Mouse (Mus musculus): ENCODE measurements around the gene Kat2a. TPM values are rescaled to one million over a fixed set of nuclear protein-coding genes. Genes with fewer than 3 reads are reported as not detected.

Kat2a gene
- polyA plus RNA-seq, 1 experiment from 2014 or later: 39.0 TPM

- H3K36me3 ChIP-seq (ENCODE audit: insufficient read depth, low read length): peaks cover 31% of the 10 kb centered on the region
- no peak for TF ChIP-seq CTCF (IDR thresholded peaks at IDR 0.05; ENCODE audit: low read depth)
- peaks cover 19% of the 10 kb centered on the region; the same call in 1 of the 2 replicates for H3K4me1 ChIP-seq (replicated peaks; ENCODE audit: insufficient read depth, low read length)
- H3K4me2 ChIP-seq (ENCODE audit: low read length): no peak overlapping the region
- no peak overlapping the region for H3K4me3 ChIP-seq (replicated peaks; ENCODE audit: low read depth, low read length)
- DNase-seq (ENCODE audit: low spot score) (no peak), ATAC-seq (replicated peaks; ENCODE audit: low FRiP score, low read depth) (no peak)
- no peaks in the 10 kb centered on the region for H3K9me3 ChIP-seq (replicated peaks; ENCODE audit: low read length)
- H3K27ac ChIP-seq: no peak overlapping the region
- WGBS: 87% methylated on average over 6 of the region's 6 CpGs
- H3K9ac ChIP-seq (ENCODE audit: low read depth, low read length): no peak overlapping the region
- H3K27me3 ChIP-seq (ENCODE audit: insufficient read depth, low read length): no peaks in the 10 kb centered on the region
Measured at GRCm38 (mm10) chr11:100714948-100715347, 2.7 kb upstream of the Kat2a start.

GRCm38 (mm10) chr11:100714534-100714915 is 2.3 kb upstream of the Kat2a start:
- Histone ChIP-seq H3K4me3 (replicated peaks; ENCODE audit: low read depth, low read length) (peak overlapping the region; percentile 11; the same call in 1 of the 2 replicates), H3K27me3 (ENCODE audit: insufficient read depth, low read length) (no peaks in the 10 kb centered on the region), H3K9ac (ENCODE audit: low read depth, low read length) (peak overlapping the region; percentile 50; the same call in 1 of the 2 replicates), H3K36me3 (ENCODE audit: insufficient read depth, low read length) (peaks cover 31% of the 10 kb centered on the region), H3K27ac (peak overlapping the region; percentile 70), H3K9me3 (replicated peaks; ENCODE audit: low read length) (no peaks in the 10 kb centered on the region), H3K4me1 (replicated peaks; ENCODE audit: insufficient read depth, low read length) (peaks cover 19% of the 10 kb centered on the region; the same call in 1 of the 2 replicates), H3K4me2 (ENCODE audit: low read length) (peak overlapping the region; percentile 58)
- DNase-seq (ENCODE audit: low spot score): peak; percentile 87
- peak; percentile 87 for TF ChIP-seq CTCF (IDR thresholded peaks at IDR 0.05; ENCODE audit: low read depth)
- ATAC-seq (replicated peaks; ENCODE audit: low FRiP score, low read depth): peak; percentile 19
- 49% methylated on average over 6 of the region's 6 CpGs for WGBS

- ATAC-seq (replicated peaks; ENCODE audit: low FRiP score, low read depth): peak; percentile 22; the same call in 1 of the 2 replicates
- H3K36me3 ChIP-seq (ENCODE audit: insufficient read depth, low read length): peaks cover 35% of the 10 kb centered on the region
Measured at GRCm38 (mm10) chr11:100713735-100714533, 1.7 kb upstream of the Kat2a start, which contains the start of gene Hspb9. Gene Hspb9 (plus strand): TSS chr11:100713850.

GRCm38 (mm10) chr11:100713174-100713573 is 909 bp upstream of the Kat2a start:
- DNase-seq (ENCODE audit: low spot score) (no peak), ATAC-seq (replicated peaks; ENCODE audit: low FRiP score, low read depth) (no peak)
- WGBS: 74% methylated on average over 4 of the region's 4 CpGs
- Histone ChIP-seq H3K9ac (ENCODE audit: low read depth, low read length) (0 out of 2 replicates have a peak overlapping the region, but pooled peaks have one; percentile 50), H3K4me2 (ENCODE audit: low read length) (peak overlapping the region; percentile 58), H3K9me3 (replicated peaks; ENCODE audit: low read length) (no peaks in the 10 kb centered on the region), H3K4me3 (replicated peaks; ENCODE audit: low read depth, low read length) (no peak overlapping the region; the same call in 1 of the 2 replicates), H3K36me3 (ENCODE audit: insufficient read depth, low read length) (peaks cover 36% of the 10 kb centered on the region), H3K4me1 (replicated peaks; ENCODE audit: insufficient read depth, low read length) (peaks cover 19% of the 10 kb centered on the region; the same call in 1 of the 2 replicates), H3K27ac (peak overlapping the region; percentile 70), H3K27me3 (ENCODE audit: insufficient read depth, low read length) (no peaks in the 10 kb centered on the region)
- TF ChIP-seq CTCF (IDR thresholded peaks at IDR 0.05; ENCODE audit: low read depth): no peak

More at GRCm38 (mm10) chr11:100713735-100714533, 1.7 kb upstream of the Kat2a start, which contains the start of gene Hspb9:
- Histone ChIP-seq H3K27ac (peak within 1 kb of the TSS; percentile 70), H3K4me1 (replicated peaks; ENCODE audit: insufficient read depth, low read length) (peaks cover 19% of the 10 kb centered on the region; the same call in 1 of the 2 replicates), H3K27me3 (ENCODE audit: insufficient read depth, low read length) (no peaks in the 10 kb centered on the region), H3K4me2 (ENCODE audit: low read length) (peak within 1 kb of the TSS; percentile 58), H3K9ac (ENCODE audit: low read depth, low read length) (peak within 1 kb of the TSS; percentile 50), H3K4me3 (replicated peaks; ENCODE audit: low read depth, low read length) (peak within 1 kb of the TSS; percentile 11), H3K9me3 (replicated peaks; ENCODE audit: low read length) (no peaks in the 10 kb centered on the region)
- peak; percentile 73 for DNase-seq (ENCODE audit: low spot score)
- TF ChIP-seq CTCF (IDR thresholded peaks at IDR 0.05; ENCODE audit: low read depth): 0 out of 2 replicates have a peak, but pooled peaks have one; percentile 8
- WGBS: 6% methylated on average over 38 of the region's 38 CpGs

- Histone ChIP-seq H3K4me2 (ENCODE audit: low read length) (no peak overlapping the region), H3K9ac (ENCODE audit: low read depth, low read length) (no peak overlapping the region)
Measured at GRCm38 (mm10) chr11:100710977-100711376, 1.3 kb downstream of the Kat2a start.

GRCm38 (mm10) chr11:100710528-100710927 is 1.7 kb downstream of the Kat2a start:
- ATAC-seq (replicated peaks; ENCODE audit: low FRiP score, low read depth) (no peak), DNase-seq (ENCODE audit: low spot score) (no peak)
- Histone ChIP-seq H3K4me3 (replicated peaks; ENCODE audit: low read depth, low read length) (no peak overlapping the region), H3K9me3 (replicated peaks; ENCODE audit: low read length) (no peaks in the 10 kb centered on the region), H3K27ac (no peak overlapping the region), H3K4me1 (replicated peaks; ENCODE audit: insufficient read depth, low read length) (peaks cover 19% of the 10 kb centered on the region; the same call in 1 of the 2 replicates), H3K4me2 (ENCODE audit: low read length) (no peak overlapping the region), H3K9ac (ENCODE audit: low read depth, low read length) (no peak overlapping the region), H3K27me3 (ENCODE audit: insufficient read depth, low read length) (no peaks in the 10 kb centered on the region), H3K36me3 (ENCODE audit: insufficient read depth, low read length) (peaks cover 45% of the 10 kb centered on the region)
- whole genome bisulfite sequencing: 80% methylated on average over 15 of the region's 15 CpGs
- TF ChIP-seq CTCF (IDR thresholded peaks at IDR 0.05; ENCODE audit: low read depth): no peak

More at GRCm38 (mm10) chr11:100710977-100711376, 1.3 kb downstream of the Kat2a start:
- peaks cover 19% of the 10 kb centered on the region; the same call in 1 of the 2 replicates for H3K4me1 ChIP-seq (replicated peaks; ENCODE audit: insufficient read depth, low read length)
- WGBS: 76% methylated on average over 4 of the region's 4 CpGs
- H3K36me3 ChIP-seq (ENCODE audit: insufficient read depth, low read length): peaks cover 45% of the 10 kb centered on the region
- no peak for TF ChIP-seq CTCF (IDR thresholded peaks at IDR 0.05; ENCODE audit: low read depth)
- no peak for DNase-seq (ENCODE audit: low spot score)
- ATAC-seq (replicated peaks; ENCODE audit: low FRiP score, low read depth): no peak
- no peaks in the 10 kb centered on the region for H3K27me3 ChIP-seq (ENCODE audit: insufficient read depth, low read length)
- H3K4me3 ChIP-seq (replicated peaks; ENCODE audit: low read depth, low read length): no peak overlapping the region
- no peaks in the 10 kb centered on the region for H3K9me3 ChIP-seq (replicated peaks; ENCODE audit: low read length)
- H3K27ac ChIP-seq: no peak overlapping the region

Measured in kidney, postnatal 0 days (tissue).